Mouse (Mus musculus): ENCODE data around the gene Megf8. TPM values are rescaled to one million over a fixed set of nuclear protein-coding genes. Genes with fewer than 3 reads are reported as not detected.
A peak's percentile ranks its signal among the peaks of the same experiment; 100 is the strongest.
"Not testable (repeated sequence)": the region's sequence is repeated elsewhere in the genome, so short reads cannot be mapped to it uniquely, and the experiment has no call there.

The Megf8 gene
- polyA plus RNA-seq, 1 experiment from 2014 or later: 11.3 TPM

DNA sequence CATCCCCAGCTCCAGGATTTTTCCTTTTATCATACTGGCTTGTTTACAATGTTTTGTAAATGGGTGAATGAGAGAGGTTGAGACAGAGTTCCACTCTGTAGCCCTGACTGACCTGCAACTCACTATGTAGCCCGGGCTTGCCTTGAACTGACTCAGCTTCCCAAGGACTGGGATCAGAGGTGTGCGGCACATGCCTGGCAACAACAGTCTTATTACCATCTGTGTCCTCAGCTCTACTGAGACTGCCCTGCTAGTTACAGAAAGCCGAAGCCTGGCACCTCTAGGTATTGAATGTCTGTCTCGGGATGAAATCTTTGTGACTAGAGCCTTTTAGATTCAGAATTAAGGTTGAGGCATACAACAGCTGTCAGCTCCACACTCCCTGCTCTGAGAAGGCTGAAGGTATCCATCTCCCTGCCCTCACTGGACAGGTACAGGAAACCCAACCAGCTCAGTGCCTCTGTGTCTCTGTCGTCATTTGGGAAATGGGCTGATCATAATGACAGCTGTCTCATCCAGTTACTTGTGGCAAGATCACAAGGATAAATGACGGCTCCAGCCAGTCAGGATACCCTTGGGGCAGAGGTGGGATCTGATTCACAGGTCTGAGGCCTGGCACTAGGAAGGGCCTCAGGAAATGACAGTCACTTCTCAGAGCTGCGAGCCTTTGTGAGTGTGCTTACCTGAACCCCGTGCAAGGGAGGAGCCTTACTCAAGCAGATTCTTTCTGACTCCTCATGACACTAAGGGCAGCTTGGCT is 76.7 kb downstream of the Megf8 start:
- no peaks in the 10 kb centered on the region for H3K9me3 ChIP-seq (ENCODE audit: control insufficient read depth, low read length)
- no peak for DNase-seq (ENCODE audit: low spot score)
- H3K36me3 ChIP-seq (ENCODE audit: control insufficient read depth, insufficient read depth, low read length): no peaks in the 10 kb centered on the region
- H3K27me3 ChIP-seq (ENCODE audit: control insufficient read depth, insufficient read depth, low read length): no peaks in the 10 kb centered on the region
- H3K27ac ChIP-seq (ENCODE audit: low read depth, low read length): no peak overlapping the region
- no peak overlapping the region for H3K9ac ChIP-seq (ENCODE audit: low read depth, low read length)
- ATAC-seq (ENCODE audit: low FRiP score): no peak
- H3K4me2 ChIP-seq (replicated peaks; ENCODE audit: low read depth, low read length): no peak overlapping the region
- H3K4me1 ChIP-seq (replicated peaks; ENCODE audit: control insufficient read depth, insufficient read depth, low read length): peaks cover 8% of the 10 kb centered on the region
- WGBS: 74% methylated on average over 8 of the region's 8 CpGs
- no peak overlapping the region for H3K4me3 ChIP-seq (ENCODE audit: low read depth, low read length)

DNA sequence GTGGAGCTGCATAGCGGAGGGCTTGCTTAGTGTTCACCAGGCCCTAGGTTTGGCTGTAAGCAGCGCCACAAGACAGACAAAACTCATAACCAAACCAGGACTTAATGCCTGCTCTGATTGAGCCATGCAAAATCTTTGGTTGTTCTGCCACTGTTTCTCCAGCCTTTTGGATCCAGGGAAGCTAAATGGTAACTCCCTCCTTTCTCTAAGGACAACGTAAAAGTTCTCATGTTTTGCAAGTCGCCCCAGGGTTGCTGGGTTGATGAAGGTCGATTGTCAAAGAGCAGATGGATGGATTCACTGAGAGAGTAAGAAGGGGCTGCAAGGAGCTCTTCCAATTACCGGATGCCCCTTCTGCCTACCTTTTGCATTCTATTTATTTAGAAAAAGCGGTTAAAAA is 77.8 kb downstream of the Megf8 start:
- Histone ChIP-seq H3K36me3 (ENCODE audit: control insufficient read depth, insufficient read depth, low read length) (no peaks in the 10 kb centered on the region), H3K9me3 (ENCODE audit: control insufficient read depth, low read length) (no peaks in the 10 kb centered on the region), H3K9ac (ENCODE audit: low read depth, low read length) (peak overlapping the region; percentile 72), H3K4me1 (replicated peaks; ENCODE audit: control insufficient read depth, insufficient read depth, low read length) (peaks cover 8% of the 10 kb centered on the region), H3K4me2 (replicated peaks; ENCODE audit: low read depth, low read length) (peak overlapping the region; percentile 82), H3K27ac (ENCODE audit: low read depth, low read length) (no peak overlapping the region), H3K4me3 (ENCODE audit: low read depth, low read length) (peak overlapping the region; percentile 73), H3K27me3 (ENCODE audit: control insufficient read depth, insufficient read depth, low read length) (no peaks in the 10 kb centered on the region)
- ATAC-seq (ENCODE audit: low FRiP score): no peak
- DNase-seq (ENCODE audit: low spot score): no peak
- 18% methylated on average over 7 of the region's 7 CpGs for WGBS

DNA sequence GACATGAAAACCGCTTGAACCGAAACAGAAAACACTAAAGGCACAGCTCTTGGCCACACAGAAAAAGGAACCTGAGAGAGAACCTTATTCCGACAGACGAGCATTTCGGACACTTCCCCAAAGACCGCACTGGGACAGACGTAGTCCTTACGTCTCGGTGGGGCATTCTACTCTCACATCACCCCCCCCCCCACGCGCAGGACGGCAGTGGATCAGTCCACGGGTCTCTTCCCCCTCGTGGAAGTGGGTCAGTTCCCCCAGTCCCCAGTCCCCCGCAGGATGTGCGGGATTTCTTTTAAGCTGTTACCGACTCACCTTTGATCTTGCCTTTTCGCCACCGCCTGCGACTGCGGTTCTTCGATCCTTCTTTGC is 78.2 kb downstream of the Megf8 start:
- Histone ChIP-seq H3K27me3 (ENCODE audit: control insufficient read depth, insufficient read depth, low read length) (no peaks in the 10 kb centered on the region), H3K9ac (ENCODE audit: low read depth, low read length) (peak overlapping the region; percentile 72), H3K36me3 (ENCODE audit: control insufficient read depth, insufficient read depth, low read length) (no peaks in the 10 kb centered on the region), H3K9me3 (ENCODE audit: control insufficient read depth, low read length) (no peaks in the 10 kb centered on the region), H3K4me2 (replicated peaks; ENCODE audit: low read depth, low read length) (peak overlapping the region; percentile 82), H3K4me3 (ENCODE audit: low read depth, low read length) (peak overlapping the region; percentile 73), H3K27ac (ENCODE audit: low read depth, low read length) (no peak overlapping the region), H3K4me1 (replicated peaks; ENCODE audit: control insufficient read depth, insufficient read depth, low read length) (peaks cover 8% of the 10 kb centered on the region)
- 1% methylated on average over 22 of the region's 22 CpGs for WGBS
- DNase-seq (ENCODE audit: low spot score) (no peak), ATAC-seq (ENCODE audit: low FRiP score) (peak; percentile 56)

DNA sequence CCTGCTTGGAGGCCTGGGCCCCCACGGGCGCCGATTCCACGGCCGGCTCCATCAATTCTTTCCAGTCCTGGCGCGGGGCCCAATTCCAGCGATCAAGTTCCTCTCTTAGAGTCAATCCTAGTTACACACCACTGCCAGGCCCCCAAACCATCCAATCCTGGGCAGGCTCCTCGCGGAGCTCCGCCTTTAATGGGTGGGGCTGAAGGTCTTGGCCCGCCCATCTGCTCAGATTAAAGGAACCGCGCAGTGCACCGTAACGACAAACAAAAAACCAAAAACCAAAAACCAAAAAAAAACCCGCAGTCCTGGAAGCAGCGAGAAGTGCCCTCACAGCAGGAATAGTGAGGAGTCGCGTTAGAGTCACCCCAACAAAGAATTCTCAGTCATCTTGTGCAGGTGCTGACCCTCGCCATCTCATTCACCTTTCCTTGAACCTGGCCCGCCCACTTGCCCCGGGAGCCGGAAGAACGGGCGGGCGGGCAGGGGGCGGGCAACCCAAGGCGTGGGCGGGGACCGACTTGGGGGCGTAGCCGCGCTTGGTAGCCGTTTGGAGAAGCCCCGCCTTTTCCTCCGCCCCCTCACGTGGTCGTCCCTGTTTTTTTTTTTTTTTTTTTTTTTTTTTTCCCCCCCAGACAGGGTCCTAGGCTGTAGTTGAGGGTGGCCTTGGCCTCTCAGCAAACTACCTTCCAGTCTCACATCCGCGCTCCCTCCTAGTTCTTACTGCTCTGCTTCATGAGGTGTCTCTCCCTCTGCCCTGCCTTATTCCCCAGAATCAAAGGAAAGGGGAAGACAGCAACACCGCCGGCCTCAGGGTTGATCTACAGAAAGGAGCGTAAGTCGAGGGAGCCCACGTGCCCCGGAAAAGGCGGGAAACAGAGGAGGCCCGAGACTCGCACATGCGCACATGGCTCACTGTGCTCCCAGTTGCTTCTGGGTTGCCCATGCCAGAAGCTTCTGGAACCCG is 78.9 kb downstream of the Megf8 start:
- ATAC-seq (ENCODE audit: low FRiP score) (peak; percentile 98), DNase-seq (ENCODE audit: low spot score) (peak; percentile 93)
- 7% methylated on average over 52 of the region's 52 CpGs for WGBS
- H3K4me2 ChIP-seq (replicated peaks; ENCODE audit: low read depth, low read length): peak overlapping the region; percentile 82
- peak overlapping the region; percentile 72 for H3K9ac ChIP-seq (ENCODE audit: low read depth, low read length)
- H3K9me3 ChIP-seq (ENCODE audit: control insufficient read depth, low read length): no peaks in the 10 kb centered on the region
- H3K4me3 ChIP-seq (ENCODE audit: low read depth, low read length): peak overlapping the region; percentile 73
- H3K27ac ChIP-seq (ENCODE audit: low read depth, low read length): 0 out of 2 replicates have a peak overlapping the region, but pooled peaks have one; percentile 30
- H3K4me1 ChIP-seq (replicated peaks; ENCODE audit: control insufficient read depth, insufficient read depth, low read length): peaks cover 8% of the 10 kb centered on the region
- no peaks in the 10 kb centered on the region for H3K27me3 ChIP-seq (ENCODE audit: control insufficient read depth, insufficient read depth, low read length)
- H3K36me3 ChIP-seq (ENCODE audit: control insufficient read depth, insufficient read depth, low read length): no peaks in the 10 kb centered on the region

DNA sequence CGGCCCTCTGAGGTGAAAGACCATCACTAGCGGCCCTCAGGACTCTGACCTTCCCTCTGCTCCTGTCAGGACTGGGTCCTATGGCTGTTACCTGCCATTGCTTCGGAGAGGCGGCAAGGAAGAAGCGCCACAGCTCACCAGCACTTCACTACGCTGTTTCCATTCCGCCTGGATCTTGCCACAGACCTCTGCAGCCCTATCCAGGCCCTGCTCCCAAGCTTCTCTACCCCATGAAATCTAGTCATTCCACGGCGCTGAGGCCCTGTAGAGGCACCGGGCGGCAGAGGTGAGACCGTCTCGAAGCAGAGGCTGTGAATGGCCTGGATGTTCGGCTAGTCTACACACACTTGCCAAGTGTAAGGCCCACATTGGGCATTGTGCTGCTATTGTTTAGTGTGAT is 79.7 kb downstream of the Megf8 start:
- DNase-seq (ENCODE audit: low spot score): no peak
- Histone ChIP-seq H3K4me3 (ENCODE audit: low read depth, low read length) (no peak overlapping the region), H3K36me3 (ENCODE audit: control insufficient read depth, insufficient read depth, low read length) (no peaks in the 10 kb centered on the region), H3K27me3 (ENCODE audit: control insufficient read depth, insufficient read depth, low read length) (no peaks in the 10 kb centered on the region), H3K27ac (ENCODE audit: low read depth, low read length) (no peak overlapping the region), H3K9ac (ENCODE audit: low read depth, low read length) (no peak overlapping the region), H3K4me1 (replicated peaks; ENCODE audit: control insufficient read depth, insufficient read depth, low read length) (peaks cover 8% of the 10 kb centered on the region), H3K9me3 (ENCODE audit: control insufficient read depth, low read length) (no peaks in the 10 kb centered on the region), H3K4me2 (replicated peaks; ENCODE audit: low read depth, low read length) (no peak overlapping the region; the same call in 1 of the 2 replicates)
- 93% methylated on average over 14 of the region's 14 CpGs for whole genome bisulfite sequencing
- ATAC-seq (ENCODE audit: low FRiP score): no peak

DNA sequence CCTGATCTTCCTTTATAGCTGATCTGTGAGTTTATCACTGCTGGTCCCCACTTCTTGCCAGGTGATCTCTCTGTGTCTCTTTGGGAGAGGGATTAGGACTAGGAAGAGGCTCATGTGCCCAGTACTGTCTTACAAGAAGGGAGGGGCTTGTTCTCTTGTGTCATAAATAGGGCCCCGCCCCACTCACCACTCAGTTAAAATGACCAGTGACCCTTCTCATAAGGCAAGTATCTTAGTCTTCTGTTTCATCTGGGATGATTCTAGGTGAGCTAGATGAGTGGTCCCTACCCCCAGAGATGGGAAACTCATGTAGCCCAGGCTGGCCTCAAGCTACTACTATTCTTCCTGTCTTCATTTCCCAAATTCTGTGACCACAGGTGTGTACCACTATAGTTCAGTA is 81.6 kb downstream of the Megf8 start, which contains the start of gene Lipe:
Lipe (minus strand) TSS at position 101 of the 400 bp plus-strand sequence.
- H3K4me1 ChIP-seq (replicated peaks; ENCODE audit: control insufficient read depth, insufficient read depth, low read length): peaks cover 8% of the 10 kb centered on the region
- H3K4me3 ChIP-seq (ENCODE audit: low read depth, low read length): no peak within 1 kb of the TSS
- no peaks in the 10 kb centered on the region for H3K27me3 ChIP-seq (ENCODE audit: control insufficient read depth, insufficient read depth, low read length)
- no peaks in the 10 kb centered on the region for H3K36me3 ChIP-seq (ENCODE audit: control insufficient read depth, insufficient read depth, low read length)
- no peak for ATAC-seq (ENCODE audit: low FRiP score)
- H3K9ac ChIP-seq (ENCODE audit: low read depth, low read length): no peak within 1 kb of the TSS
- H3K27ac ChIP-seq (ENCODE audit: low read depth, low read length): no peak within 1 kb of the TSS
- WGBS: 100% methylated on average over 1 of the region's 1 CpGs
- DNase-seq (ENCODE audit: low spot score): no peak
- H3K9me3 ChIP-seq (ENCODE audit: control insufficient read depth, low read length): no peaks in the 10 kb centered on the region
- H3K4me2 ChIP-seq (replicated peaks; ENCODE audit: low read depth, low read length): no peak within 1 kb of the TSS

DNA sequence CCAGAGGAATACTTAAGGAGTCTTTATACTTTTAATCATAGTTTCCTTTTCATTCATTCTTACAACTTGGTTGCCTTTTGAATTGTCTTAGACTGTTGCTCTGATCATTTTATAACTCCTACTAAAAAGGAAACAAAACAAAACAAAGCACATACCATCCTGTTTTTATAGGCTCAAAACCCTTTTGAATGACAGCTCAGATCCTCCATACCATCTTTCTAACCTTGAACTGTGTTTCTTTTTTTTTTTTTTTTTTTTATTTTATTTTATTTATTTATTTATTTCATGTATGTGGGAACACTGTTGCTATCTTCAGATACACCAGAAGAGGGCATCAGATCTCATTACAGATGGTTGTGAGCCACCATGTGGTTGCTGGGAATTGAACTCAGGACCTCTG is 82.1 kb downstream of the Megf8 start:
- not testable (repeated sequence) for DNase-seq (ENCODE audit: low spot score); H3K4me2 ChIP-seq (replicated peaks; ENCODE audit: low read depth, low read length); ATAC-seq (ENCODE audit: low FRiP score); H3K27me3 ChIP-seq (ENCODE audit: control insufficient read depth, insufficient read depth, low read length); H3K4me3 ChIP-seq (ENCODE audit: low read depth, low read length); H3K27ac ChIP-seq (ENCODE audit: low read depth, low read length); H3K9me3 ChIP-seq (ENCODE audit: control insufficient read depth, low read length); H3K4me1 ChIP-seq (replicated peaks; ENCODE audit: control insufficient read depth, insufficient read depth, low read length); H3K9ac ChIP-seq (ENCODE audit: low read depth, low read length); H3K36me3 ChIP-seq (ENCODE audit: control insufficient read depth, insufficient read depth, low read length)

DNA sequence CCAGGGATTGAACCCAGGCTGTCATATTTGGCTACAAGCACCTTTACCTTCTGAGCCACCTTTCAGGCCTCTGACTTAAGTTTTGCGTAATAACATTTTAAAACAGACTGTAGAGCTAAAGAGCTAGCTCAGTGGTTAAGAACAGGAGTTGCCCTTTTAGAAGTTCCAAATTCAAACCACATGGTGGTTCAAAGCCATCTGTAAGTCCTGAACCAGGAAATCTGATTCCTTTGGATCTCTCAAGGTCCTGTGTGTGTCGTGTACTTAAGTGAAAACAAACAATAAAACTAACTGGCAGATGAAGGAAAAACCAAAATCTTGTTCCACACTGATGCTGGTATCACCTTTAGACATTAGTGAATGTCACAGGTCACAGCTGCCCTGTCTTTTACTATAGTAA is 84.6 kb downstream of the Megf8 start:
- Histone ChIP-seq H3K27me3 (ENCODE audit: control insufficient read depth, insufficient read depth, low read length) (no peaks in the 10 kb centered on the region), H3K9me3 (ENCODE audit: control insufficient read depth, low read length) (no peaks in the 10 kb centered on the region), H3K4me3 (ENCODE audit: low read depth, low read length) (no peak overlapping the region), H3K4me2 (replicated peaks; ENCODE audit: low read depth, low read length) (no peak overlapping the region), H3K36me3 (ENCODE audit: control insufficient read depth, insufficient read depth, low read length) (no peaks in the 10 kb centered on the region), H3K9ac (ENCODE audit: low read depth, low read length) (no peak overlapping the region), H3K4me1 (replicated peaks; ENCODE audit: control insufficient read depth, insufficient read depth, low read length) (no peaks in the 10 kb centered on the region), H3K27ac (ENCODE audit: low read depth, low read length) (no peak overlapping the region)
- ATAC-seq (ENCODE audit: low FRiP score): no peak
- 67% methylated on average over 2 of the region's 2 CpGs for WGBS
- DNase-seq (ENCODE audit: low spot score): no peak
